Mouse (Mus musculus) olfactory bulb, adult 2 months (tissue): ENCODE results near the gene Tex45.

ENCODE experiments used
- CTCF ChIP-seq: fragments of 200-500 bp; IDR thresholded peaks from 2 replicates; pipeline ENCODE4 v1.5.1; 2012; ENCODE audit warnings: low read depth, mild to moderate bottlenecking, low read length, moderate library complexity; ENCODE audit not compliant: insufficient read depth
- POLR2A ChIP-seq: fragments of 200-500 bp; IDR thresholded peaks from 2 replicates; pipeline ENCODE4 v1.6.1; 2012; ENCODE audit warnings: mild to moderate bottlenecking, low read depth, low read length, moderate library complexity; ENCODE audit not compliant: insufficient read depth

DNA sequence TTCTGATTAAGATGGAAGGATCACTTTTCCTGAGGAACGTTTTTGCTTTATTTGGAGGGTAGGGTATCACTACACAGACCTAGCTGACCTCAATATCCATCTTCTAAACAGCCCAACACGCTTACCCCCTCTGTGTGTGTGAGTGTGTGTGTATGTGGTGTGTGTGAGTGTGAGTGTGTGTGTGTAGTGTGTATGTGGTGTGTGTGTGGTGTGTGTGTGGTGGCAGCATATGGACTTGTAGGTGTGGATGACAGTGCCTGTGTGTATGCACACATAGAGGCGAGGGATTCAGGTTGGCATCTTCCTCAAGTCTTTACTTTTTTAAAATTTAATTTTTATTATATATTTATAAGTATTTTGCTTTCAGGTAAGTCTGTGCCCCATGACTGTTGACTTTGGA, 27.9 kb downstream of the Tex45 start:
- no peak for TF ChIP-seq CTCF
- no peak for TF ChIP-seq POLR2A
